Mouse (Mus musculus): ENCODE results near the gene E130308A19Rik. TPM values are rescaled to one million over a fixed set of nuclear protein-coding genes. Genes with fewer than 3 reads are reported as not detected.

Gene E130308A19Rik
- total and polyA plus RNA-seq, 2 experiments from 2014 or later = 22.6 to 24.9 TPM

GRCm38 (mm10) chr4:59756332-59757082 is 130.5 kb downstream of the E130308A19Rik start:
- peaks cover 3% of the 10 kb centered on the region; the same call in 1 of the 2 replicates for H3K36me3 ChIP-seq (ENCODE audit: insufficient read depth)
- H3K27me3 ChIP-seq (ENCODE audit: insufficient read depth, low read length) = no peaks in the 10 kb centered on the region
- no peak overlapping the region for H3K27ac ChIP-seq (ENCODE audit: low read depth, low read length)
- no peak overlapping the region for H3K4me3 ChIP-seq (ENCODE audit: low read depth, low read length)
- TF ChIP-seq CTCF (IDR thresholded peaks at IDR 0.05; ENCODE audit: low read depth) = no peak
- no peaks in the 10 kb centered on the region for H3K9me3 ChIP-seq (ENCODE audit: low read length)
- peaks cover 7% of the 10 kb centered on the region; the same call in 1 of the 2 replicates for H3K4me1 ChIP-seq (ENCODE audit: insufficient read depth)
- ATAC-seq (peak; percentile 90), DNase-seq (peak; percentile 81)
- H3K9ac ChIP-seq = no peak overlapping the region
- WGBS = 48% methylated on average over 9 of the region's 9 CpGs
- no peak overlapping the region for H3K4me2 ChIP-seq (ENCODE audit: low read depth)

GRCm38 (mm10) chr4:59757452-59758435 is 131.7 kb downstream of the E130308A19Rik start:
- no peak overlapping the region for H3K4me3 ChIP-seq (ENCODE audit: low read depth, low read length)
- no peak overlapping the region for H3K4me2 ChIP-seq (ENCODE audit: low read depth)
- DNase-seq = no peak
- H3K9me3 ChIP-seq (ENCODE audit: low read length) = no peaks in the 10 kb centered on the region
- H3K9ac ChIP-seq = no peak overlapping the region
- peaks cover 3% of the 10 kb centered on the region; the same call in 1 of the 2 replicates for H3K36me3 ChIP-seq (ENCODE audit: insufficient read depth)
- H3K27ac ChIP-seq (ENCODE audit: low read depth, low read length) = no peak overlapping the region
- no peak for ATAC-seq
- peaks cover 7% of the 10 kb centered on the region; the same call in 1 of the 2 replicates for H3K4me1 ChIP-seq (ENCODE audit: insufficient read depth)
- 74% methylated on average over 12 of the region's 12 CpGs for WGBS
- TF ChIP-seq CTCF (IDR thresholded peaks at IDR 0.05; ENCODE audit: low read depth) = no peak
- H3K27me3 ChIP-seq (ENCODE audit: insufficient read depth, low read length) = no peaks in the 10 kb centered on the region

GRCm38 (mm10) chr4:59760016-59760415 is 134.0 kb downstream of the E130308A19Rik start:
- no peaks in the 10 kb centered on the region for H3K27me3 ChIP-seq (ENCODE audit: insufficient read depth, low read length)
- no peak for ATAC-seq
- no peak overlapping the region for H3K4me3 ChIP-seq (ENCODE audit: low read depth, low read length)
- H3K4me2 ChIP-seq (ENCODE audit: low read depth) = no peak overlapping the region
- H3K27ac ChIP-seq (ENCODE audit: low read depth, low read length) = no peak overlapping the region
- H3K4me1 ChIP-seq (ENCODE audit: insufficient read depth) = peaks cover 7% of the 10 kb centered on the region; the same call in 1 of the 2 replicates
- no peak for TF ChIP-seq CTCF (IDR thresholded peaks at IDR 0.05; ENCODE audit: low read depth)
- no peaks in the 10 kb centered on the region for H3K36me3 ChIP-seq (ENCODE audit: insufficient read depth)
- no peaks in the 10 kb centered on the region for H3K9me3 ChIP-seq (ENCODE audit: low read length)
- WGBS = 74% methylated on average over 4 of the region's 4 CpGs
- H3K9ac ChIP-seq = no peak overlapping the region
- no peak for DNase-seq

- Histone ChIP-seq H3K36me3 (ENCODE audit: insufficient read depth) (no peaks in the 10 kb centered on the region), H3K9ac (no peak overlapping the region), H3K27me3 (ENCODE audit: insufficient read depth, low read length) (no peaks in the 10 kb centered on the region), H3K9me3 (ENCODE audit: low read length) (no peaks in the 10 kb centered on the region), H3K4me1 (ENCODE audit: insufficient read depth) (peaks cover 7% of the 10 kb centered on the region; the same call in 1 of the 2 replicates), H3K4me3 (ENCODE audit: low read depth, low read length) (no peak overlapping the region), H3K27ac (ENCODE audit: low read depth, low read length) (no peak overlapping the region), H3K4me2 (ENCODE audit: low read depth) (no peak overlapping the region)
- DNase-seq = peak; percentile 56
- peak; percentile 68 for TF ChIP-seq CTCF (IDR thresholded peaks at IDR 0.05; ENCODE audit: low read depth)
- ATAC-seq = no peak
- WGBS = 52% methylated on average over 10 of the region's 10 CpGs
These were observed 134.8 kb downstream of the E130308A19Rik start for GRCm38 (mm10) chr4:59760636-59761364.

- no peak for DNase-seq
- Histone ChIP-seq H3K9ac (no peak overlapping the region), H3K4me2 (ENCODE audit: low read depth) (no peak overlapping the region), H3K27me3 (ENCODE audit: insufficient read depth, low read length) (no peaks in the 10 kb centered on the region), H3K4me3 (ENCODE audit: low read depth, low read length) (no peak overlapping the region), H3K4me1 (ENCODE audit: insufficient read depth) (peaks cover 2% of the 10 kb centered on the region; the same call in 1 of the 2 replicates), H3K36me3 (ENCODE audit: insufficient read depth) (no peaks in the 10 kb centered on the region), H3K9me3 (ENCODE audit: low read length) (no peaks in the 10 kb centered on the region), H3K27ac (ENCODE audit: low read depth, low read length) (no peak overlapping the region)
- TF ChIP-seq CTCF (IDR thresholded peaks at IDR 0.05; ENCODE audit: low read depth) = no peak
- 89% methylated on average over 4 of the region's 4 CpGs for WGBS
- ATAC-seq = no peak
These were observed 135.3 kb downstream of the E130308A19Rik start for GRCm38 (mm10) chr4:59761365-59761729.

- DNase-seq (no peak), ATAC-seq (no peak)
- no peaks in the 10 kb centered on the region for H3K27me3 ChIP-seq (ENCODE audit: insufficient read depth, low read length)
- 75% methylated on average over 7 of the region's 7 CpGs for WGBS
- H3K36me3 ChIP-seq (ENCODE audit: insufficient read depth) = 0 out of 2 replicates have a peak, but pooled peaks cover 4% of the 10 kb centered on the region
- TF ChIP-seq CTCF (IDR thresholded peaks at IDR 0.05; ENCODE audit: low read depth) = no peak
- H3K4me2 ChIP-seq (ENCODE audit: low read depth) = no peak overlapping the region
- H3K4me3 ChIP-seq (ENCODE audit: low read depth, low read length) = no peak overlapping the region
- peak overlapping the region; percentile 57; the same call in 1 of the 2 replicates for H3K27ac ChIP-seq (ENCODE audit: low read depth, low read length)
- H3K9me3 ChIP-seq (ENCODE audit: low read length) = no peaks in the 10 kb centered on the region
- no peaks in the 10 kb centered on the region for H3K4me1 ChIP-seq (ENCODE audit: insufficient read depth)
- H3K9ac ChIP-seq = no peak overlapping the region
These were observed 138.9 kb downstream of the E130308A19Rik start for GRCm38 (mm10) chr4:59764950-59765349.
